Mouse (Mus musculus) kidney, adult 2 months (tissue): ENCODE results near the gene Mrpl10.

Experiments used
- CTCF ChIP-seq: fragments of 200-500 bp; conservative IDR thresholded peaks from 2 replicates; pipeline ENCODE4 v1.5.1; 2011; ENCODE audit warnings: low read depth, mild to moderate bottlenecking, control low read depth, low read length, moderate library complexity, mixed read lengths; ENCODE audit not compliant: insufficient read depth, insufficient read length
- POLR2A ChIP-seq: fragments of 200-500 bp; IDR thresholded peaks from one replicate; pipeline ENCODE4 v1.6.1; 2011; ENCODE audit warnings: low read depth, low read length, control low read depth

DNA sequence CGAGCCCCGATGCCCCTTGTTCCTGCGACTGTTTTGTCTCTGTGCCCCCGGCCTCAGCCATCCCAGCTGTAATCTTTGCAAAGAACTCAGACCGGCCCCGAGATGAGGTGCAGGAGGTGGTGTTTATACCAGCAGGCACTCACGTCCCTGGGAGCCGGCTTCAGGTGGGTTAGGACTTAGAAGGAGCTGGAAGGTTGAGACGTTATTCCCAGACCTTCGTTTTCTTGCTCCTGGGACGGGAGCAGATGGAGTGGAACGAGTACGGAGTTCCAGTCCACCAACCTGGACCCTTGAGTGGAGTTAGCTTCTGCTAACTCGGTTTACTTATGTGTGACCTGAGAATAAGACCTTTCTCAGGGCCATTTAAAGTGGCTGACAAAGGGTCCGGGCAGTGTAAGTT lies 10.9 kb upstream of the Mrpl10 start:
- TF ChIP-seq CTCF, result no peak
- TF ChIP-seq POLR2A, result no peak
